Mouse (Mus musculus) spleen, postnatal 10 days (tissue): ENCODE results near the gene Ipo13.

Experiments
- DNase-seq, 2 experiments: peaks; one replicate each; pipeline ENCODE4 v3.0.0; 2021 to 2022; ENCODE audit warnings: low spot score in 2 of 2

The Ipo13 gene

DNA sequence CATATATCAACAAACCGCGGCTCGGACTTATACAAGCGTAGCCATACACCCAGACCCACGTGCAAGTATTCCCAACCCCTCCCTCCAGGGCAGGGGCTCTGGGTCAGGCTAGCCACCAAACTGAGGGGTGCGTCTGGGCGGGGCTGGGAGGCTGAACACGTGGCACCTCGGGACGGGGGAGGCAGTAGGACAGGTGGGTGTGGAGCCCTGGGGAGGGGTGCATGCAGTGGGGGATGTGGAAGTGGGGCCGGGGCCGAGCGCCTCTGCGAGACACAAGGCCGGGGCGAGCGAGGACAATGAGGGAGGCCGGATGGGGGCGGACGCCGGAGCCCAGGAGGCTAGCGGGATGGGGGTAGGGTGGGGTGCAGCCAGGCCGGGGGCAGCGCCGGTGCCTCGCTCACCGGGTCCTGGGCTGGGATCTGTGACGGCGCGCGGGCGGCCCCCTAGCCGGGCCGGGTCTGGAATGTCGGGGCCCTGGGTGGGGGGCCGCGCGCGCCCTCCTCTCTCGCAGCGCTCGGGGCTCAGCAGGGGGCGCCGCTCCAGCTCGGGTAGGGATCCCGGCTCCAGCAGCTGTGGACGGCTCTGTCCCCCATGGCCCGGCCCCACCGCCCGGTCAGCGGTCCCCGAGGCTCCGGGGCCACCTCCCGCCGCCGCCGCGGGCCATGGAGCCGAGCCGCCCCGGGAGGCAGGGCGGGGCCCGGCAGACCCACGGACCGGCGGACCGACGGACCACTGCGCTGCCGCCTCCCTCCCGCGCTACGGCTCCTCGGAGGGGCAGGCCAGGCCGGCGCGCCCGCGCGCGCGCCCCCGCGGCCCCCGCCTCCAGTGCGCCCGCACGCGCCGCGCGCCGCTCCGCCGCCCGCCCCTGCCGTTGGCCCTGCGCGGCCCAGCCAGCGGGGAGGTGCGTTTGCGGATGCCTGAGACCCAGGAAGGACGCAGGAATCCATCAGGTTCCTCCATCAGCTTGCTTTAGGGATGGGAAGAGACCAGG lies 31.8 kb downstream of the Ipo13 start, which contains the start of gene B4galt2:
Gene B4galt2, minus strand, starts transcription at position 787 of the 991 bp plus-strand sequence.
- DNase-seq, result no peak

DNA sequence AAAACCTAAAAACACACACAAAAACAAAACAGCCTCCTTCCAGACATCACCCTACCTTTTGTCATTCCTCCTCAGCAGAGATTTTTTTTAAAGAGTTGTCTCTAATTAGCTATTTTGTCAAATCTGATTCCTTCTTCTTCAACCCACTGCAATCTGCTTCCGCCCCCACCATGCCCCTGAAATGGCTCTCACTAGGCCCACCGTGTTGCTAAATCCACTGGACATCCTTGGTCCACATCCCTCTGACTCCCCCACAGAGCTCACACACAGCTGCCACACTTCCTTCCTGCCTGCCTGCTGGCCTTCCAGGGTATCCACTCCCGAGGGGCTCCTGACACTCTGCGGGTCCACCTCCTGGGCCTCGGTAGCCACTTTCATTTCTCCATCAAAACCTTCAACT lies 36.1 kb downstream of the Ipo13 start:
- DNase-seq, result no peak

- DNase-seq, result peak in 1 of 2 experiments; percentile 52
These were observed 36.5 kb downstream of the Ipo13 start for GRCm38 (mm10) chr4:117878301-117878700.

GRCm38 (mm10) chr4:117873615-117874014 lies 41.2 kb downstream of the Ipo13 start:
- DNase-seq, result no peak

DNA sequence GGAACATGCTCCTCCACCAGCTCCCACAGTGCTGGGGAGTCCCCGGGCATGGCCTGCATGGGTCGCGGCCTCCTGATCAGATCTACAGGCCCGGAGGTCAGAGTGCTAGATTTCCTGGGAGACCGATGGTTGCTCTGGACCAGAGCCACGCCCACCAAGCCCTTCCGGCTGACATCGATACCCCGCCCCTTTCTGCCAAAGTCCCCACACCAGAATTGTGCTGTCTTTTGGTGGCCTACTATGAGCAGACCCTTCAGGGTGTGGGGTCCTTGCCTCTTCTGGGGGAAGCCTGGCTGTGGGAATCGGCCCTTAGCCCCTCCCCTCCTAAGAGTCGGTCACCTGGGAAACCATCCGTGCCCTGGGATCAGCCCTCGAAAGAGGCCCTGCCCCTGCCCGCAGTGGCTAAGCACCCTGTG lies 42.3 kb downstream of the Ipo13 start, which contains the start of gene Ccdc24:
Gene Ccdc24, minus strand, starts transcription at position 87 of the 416 bp plus-strand sequence.
- DNase-seq, result no peak

DNA sequence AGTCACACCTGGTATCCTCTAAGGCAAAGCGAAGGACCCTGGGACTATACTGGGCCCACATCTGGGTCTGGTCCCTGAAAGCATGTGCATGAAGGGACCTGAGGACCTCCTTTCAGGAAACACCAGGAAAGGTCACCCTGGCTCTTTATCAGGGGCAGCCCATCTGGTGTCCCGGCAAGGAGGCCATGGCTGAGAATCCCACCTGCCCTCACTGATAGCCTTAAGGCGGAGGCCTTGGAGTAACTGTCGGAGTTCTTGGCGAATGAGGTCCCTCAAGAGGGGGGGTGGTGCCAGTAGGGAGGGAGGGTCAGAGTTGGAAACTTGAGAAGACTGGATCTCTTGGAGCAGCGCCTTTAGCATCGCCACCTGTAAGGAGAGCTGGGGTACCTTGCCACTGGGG lies 43.0 kb downstream of the Ipo13 start:
- no peak for DNase-seq

GRCm38 (mm10) chr4:117870437-117870836 lies 44.4 kb downstream of the Ipo13 start:
- DNase-seq, result no peak

GRCm38 (mm10) chr4:117869317-117869716 lies 45.5 kb downstream of the Ipo13 start:
- no peak for DNase-seq

DNA sequence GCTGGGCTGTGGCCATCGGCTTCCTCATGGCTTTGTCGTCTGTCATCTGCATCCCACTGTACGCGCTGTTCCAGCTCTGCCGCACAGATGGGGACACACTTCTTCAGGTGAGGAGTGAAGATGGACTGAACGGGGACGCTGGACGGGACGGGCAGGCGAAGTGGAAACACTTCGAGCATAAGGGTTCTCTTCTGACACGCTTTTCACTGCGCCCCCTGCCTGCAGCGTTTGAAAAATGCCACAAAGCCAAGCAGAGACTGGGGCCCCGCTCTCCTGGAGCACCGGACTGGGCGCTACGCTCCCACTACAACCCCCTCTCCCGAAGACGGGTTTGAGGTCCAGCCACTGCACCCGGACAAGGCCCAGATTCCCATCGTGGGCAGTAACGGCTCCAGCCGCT lies 47.0 kb downstream of the Ipo13 start:
- peak in 1 of 2 experiments; percentile 79 for DNase-seq

GRCm38 (mm10) chr4:117867000-117867399 lies 47.8 kb downstream of the Ipo13 start:
- no peak for DNase-seq

DNA sequence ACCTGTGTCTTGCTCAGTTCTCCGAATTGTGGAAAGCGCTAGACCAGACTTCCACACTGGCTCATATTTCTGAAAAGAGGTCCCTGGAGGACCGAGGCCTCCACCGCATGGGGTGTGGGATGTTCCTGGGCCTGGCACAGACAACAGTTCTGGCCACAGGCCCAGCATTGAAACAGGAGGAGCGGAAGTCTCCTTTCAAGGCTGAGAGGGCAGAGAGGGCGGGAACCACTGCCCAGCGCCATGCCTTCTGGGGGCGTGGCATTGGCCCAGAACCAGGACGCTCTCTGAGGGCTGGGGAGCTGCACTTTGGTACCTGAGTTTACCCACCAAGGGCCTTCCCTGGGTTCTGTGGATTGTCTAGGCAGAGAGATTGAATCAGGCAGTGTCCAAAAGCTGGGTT lies 48.7 kb downstream of the Ipo13 start:
- peak in 1 of 2 experiments; percentile 47 for DNase-seq

DNA sequence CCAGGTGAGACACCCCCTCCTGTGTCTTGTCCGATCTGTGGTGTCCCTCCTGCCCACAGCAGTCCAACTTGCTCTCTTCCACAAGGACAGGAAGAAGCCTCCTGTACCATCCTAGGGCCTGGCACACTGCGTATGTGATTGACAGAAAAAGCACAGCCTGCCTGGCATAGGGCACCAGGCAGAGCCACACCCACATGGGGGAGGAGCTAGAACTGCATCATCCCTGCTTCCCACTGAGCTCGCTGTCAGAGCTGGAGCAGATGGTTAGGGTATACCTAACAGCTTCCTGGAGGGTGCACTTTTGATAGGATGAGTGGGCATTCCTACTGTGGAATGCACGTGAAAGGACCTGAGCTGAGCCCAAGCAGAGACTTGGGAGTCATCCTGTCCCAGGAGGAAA lies 52.0 kb downstream of the Ipo13 start:
- no peak for DNase-seq

GRCm38 (mm10) chr4:117860570-117860969 lies 54.2 kb downstream of the Ipo13 start:
- no peak for DNase-seq

GRCm38 (mm10) chr4:117858794-117859193 lies 56.0 kb downstream of the Ipo13 start:
- DNase-seq, result peak; percentile 59 to 79

DNA sequence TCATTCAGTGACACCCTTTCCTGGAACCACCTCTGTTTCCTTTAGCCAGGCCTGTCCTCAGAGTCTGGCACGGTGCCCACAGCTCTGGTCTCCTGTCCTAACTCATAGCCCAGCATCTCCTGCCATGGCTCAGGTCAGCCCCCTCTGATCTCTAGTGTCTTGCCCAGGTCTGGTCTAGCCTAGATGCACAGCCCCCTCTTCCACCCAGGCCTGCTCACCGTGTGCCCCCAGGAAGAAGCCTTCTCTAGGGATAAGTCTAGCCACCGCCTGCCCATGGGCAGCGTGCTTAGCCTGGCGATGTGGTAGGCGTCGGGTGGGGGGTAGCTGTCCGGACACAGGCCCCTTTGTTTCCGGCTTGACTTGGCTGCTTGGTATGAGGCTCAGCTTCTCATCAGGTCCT lies 59.7 kb downstream of the Ipo13 start:
- no peak for DNase-seq

DNA sequence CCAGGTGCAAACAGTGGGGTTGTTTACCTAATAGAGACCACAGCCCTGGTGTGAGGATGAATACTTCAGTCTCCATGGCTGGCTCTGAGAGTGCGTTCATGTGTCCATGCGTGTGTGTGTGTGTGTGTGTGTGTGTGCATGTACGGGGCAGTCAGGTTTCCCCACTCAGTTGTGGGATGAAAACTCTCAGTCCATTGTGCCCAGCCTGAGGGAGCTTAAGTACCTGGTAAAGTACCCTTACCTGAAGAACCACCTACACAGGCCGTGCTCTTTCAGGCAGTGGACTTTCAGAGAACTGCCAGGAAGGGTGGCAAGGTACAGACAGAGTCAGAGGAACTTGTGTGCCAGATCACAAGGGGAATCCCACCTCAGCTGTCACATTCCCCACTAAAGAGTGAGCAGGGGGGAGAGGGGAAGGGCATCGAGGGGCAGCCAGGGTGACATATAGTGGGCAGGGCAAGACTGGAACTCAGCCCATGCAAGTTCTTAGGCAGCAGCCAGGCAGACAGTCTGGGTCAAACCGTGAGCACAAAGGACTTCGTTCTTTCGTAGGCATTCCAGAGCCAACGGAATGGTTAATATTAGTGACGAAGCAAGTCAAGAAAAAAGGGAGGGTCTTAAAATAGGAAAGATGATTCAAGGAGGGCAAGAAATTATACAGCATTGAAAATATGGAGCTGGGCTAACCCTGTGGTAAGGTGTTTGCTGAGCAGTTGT lies 62.5 kb downstream of the Ipo13 start:
- no peak for DNase-seq

DNA sequence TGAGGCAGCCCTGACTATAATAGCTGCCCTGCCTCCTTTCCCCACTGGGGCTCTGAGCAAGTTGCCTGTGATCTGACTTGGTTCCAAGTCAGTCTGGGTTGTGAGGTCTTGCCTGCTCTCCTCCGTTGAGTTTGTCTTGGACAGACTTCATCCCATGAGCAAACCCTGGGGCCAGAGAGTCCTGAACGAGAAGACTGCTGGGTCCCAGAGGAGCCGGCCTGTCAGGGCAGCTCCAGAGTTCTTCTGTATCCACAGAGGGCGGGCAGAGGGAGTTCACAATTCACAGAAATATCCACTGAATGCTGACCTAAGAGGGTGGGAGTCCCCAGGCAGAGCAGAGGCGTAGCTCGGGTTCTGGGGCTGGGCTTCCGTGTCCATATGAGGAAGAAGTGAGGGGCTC lies 63.9 kb downstream of the Ipo13 start:
- no peak for DNase-seq

GRCm38 (mm10) chr4:117850176-117850575 lies 64.6 kb downstream of the Ipo13 start:
- DNase-seq, result no peak

DNA sequence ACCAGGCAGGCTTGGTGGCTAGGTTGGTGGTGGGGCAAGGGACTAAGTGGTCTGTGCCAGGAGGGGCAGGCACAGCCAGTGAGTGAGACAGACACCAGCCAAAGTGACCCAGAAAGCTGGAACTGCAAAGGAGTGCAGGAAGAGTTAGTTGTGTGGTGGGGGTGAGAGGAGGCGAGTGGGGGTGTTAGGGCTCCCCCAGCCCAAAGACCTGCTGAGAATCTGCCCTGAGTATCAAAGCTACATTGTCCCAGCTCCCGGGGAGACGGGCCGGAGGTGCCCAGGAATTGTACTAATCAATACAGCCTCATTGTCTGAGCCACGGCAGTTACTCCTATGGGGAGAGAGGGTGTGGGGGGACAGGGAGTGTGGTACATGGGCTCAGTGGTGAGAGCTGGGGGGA lies 65.3 kb downstream of the Ipo13 start:
- DNase-seq, result no peak

DNA sequence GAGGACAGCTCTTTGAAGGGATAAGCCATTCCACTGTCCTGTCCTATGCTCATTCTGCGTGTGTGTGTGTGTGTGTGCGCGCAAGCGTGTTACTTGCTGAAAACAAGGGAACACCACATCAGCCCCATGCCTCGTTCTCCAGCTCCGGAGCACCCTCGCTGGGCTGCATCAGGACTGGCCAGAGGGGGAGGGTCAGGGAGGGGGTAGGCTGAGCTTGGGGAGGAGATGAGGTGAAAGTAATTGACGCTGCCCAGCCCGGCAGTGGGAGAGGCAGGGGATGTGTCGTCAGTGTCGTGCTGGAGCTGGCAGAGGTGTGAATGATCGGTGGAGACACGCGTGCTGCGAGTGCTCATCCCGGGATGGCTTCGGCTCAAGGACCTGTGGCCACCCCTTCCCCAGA lies 65.7 kb downstream of the Ipo13 start:
- no peak for DNase-seq

DNA sequence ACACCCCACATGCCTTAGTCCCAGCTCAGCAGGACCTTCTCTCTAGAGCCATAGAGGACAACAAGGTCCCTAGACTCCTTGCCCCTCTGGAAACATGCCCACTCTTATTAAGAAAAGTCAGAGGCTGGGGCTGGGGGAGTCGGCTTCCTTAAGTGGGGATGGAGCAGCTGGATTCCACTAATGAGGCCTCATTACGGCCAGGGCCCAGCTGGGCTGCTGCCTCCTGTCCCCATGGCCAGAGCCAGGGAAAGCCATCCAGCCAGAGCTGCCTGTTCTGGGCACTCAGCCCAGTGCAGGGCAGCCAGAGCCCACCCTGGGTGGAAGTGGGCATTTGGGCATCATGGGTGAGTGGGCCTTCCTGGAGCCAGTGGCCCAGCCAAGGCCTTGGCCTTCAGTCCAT lies 67.8 kb downstream of the Ipo13 start:
- no peak for DNase-seq

GRCm38 (mm10) chr4:117846261-117846660 lies 68.5 kb downstream of the Ipo13 start:
- DNase-seq, result no peak

DNA sequence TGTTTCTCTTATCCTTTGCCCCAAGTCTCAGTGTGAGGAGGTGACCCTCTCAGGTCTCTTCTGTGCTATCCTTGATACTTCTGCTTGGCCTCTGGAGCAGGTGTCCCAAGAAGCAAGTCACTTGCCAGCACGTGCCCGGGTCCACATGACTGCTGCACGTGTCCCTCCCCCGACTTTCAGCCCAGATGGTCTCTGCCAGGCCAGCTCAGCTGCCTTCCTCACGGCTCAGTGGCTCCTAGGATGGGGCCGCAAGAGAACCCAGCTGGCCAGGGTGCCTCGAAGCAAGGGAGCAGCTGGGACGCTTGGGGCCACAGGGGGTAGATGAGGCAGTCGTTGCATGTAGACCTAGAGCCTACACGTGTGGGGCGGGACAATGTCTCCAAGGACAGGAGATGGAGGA lies 69.5 kb downstream of the Ipo13 start:
- no peak for DNase-seq
